Mouse (Mus musculus) kidney, postnatal 0 days (tissue): ENCODE measurements at regions not wholly inside any gene's neighbourhood (a gene's known extent, or its start where the extent isn't known, plus 50 kb on each side); places are given as distances from the start of the nearest gene placed in this dataset.
A peak's percentile ranks its signal among the peaks of the same experiment; 100 is the strongest.

Experiments used
- ATAC-seq: fragments of 200-750 bp; cut with Nextera tagmentation; replicated peaks from 2 replicates; pipeline ENCODE4 v1.8.0; 2017; ENCODE audit warnings: low read depth, moderate number of reproducible peaks, moderate TSS enrichment, moderate library complexity; ENCODE audit not compliant: low FRiP score
- DNase-seq: peaks from one replicate; pipeline ENCODE4 v3.0.0-alpha.2; 2016; ENCODE audit warnings: low spot score
- H3K27ac ChIP-seq: fragments of 300-500 bp; sonication (generic); 2 replicates; pipeline ENCODE4 v1.5.1; 2014; ENCODE audit warnings: mild to moderate bottlenecking
- H3K27me3 ChIP-seq: fragments of 300-500 bp; sonication (generic); 2 replicates; pipeline ENCODE4 v1.6.1; 2014; ENCODE audit warnings: low read length, mixed read lengths; ENCODE audit not compliant: insufficient read depth
- H3K36me3 ChIP-seq: fragments of 300-500 bp; sonication (generic); 2 replicates; pipeline ENCODE4 v1.6.1; 2014; ENCODE audit warnings: low read length, mixed read lengths; ENCODE audit not compliant: insufficient read depth
- H3K4me1 ChIP-seq: fragments of 300-500 bp; sonication (generic); replicated peaks from 2 replicates; pipeline ENCODE4 v1.6.1; 2014; ENCODE audit warnings: antibody characterized with exemption, low read length, mixed read lengths; ENCODE audit not compliant: insufficient read depth
- H3K4me2 ChIP-seq: fragments of 300-500 bp; sonication (generic); 2 replicates; pipeline ENCODE4 v1.6.1; 2014; ENCODE audit warnings: mild to moderate bottlenecking, low read length, moderate library complexity, mixed read lengths
- H3K4me3 ChIP-seq: fragments of 300-500 bp; sonication (generic); replicated peaks from 2 replicates; pipeline ENCODE4 v1.5.1; 2014; ENCODE audit warnings: low read depth, low read length
- H3K9ac ChIP-seq: fragments of 300-500 bp; sonication (generic); 2 replicates; pipeline ENCODE4 v1.6.1; 2014; ENCODE audit warnings: low read depth, low read length
- H3K9me3 ChIP-seq: fragments of 300-500 bp; sonication (generic); replicated peaks from 2 replicates; pipeline ENCODE4 v1.6.1; 2016; ENCODE audit warnings: low read length, inconsistent platforms, mixed read lengths
- CTCF ChIP-seq: IDR thresholded peaks from 2 replicates; pipeline ENCODE4 v1.5.1; 2016; ENCODE audit warnings: antibody characterized with exemption, low read depth, mild to moderate bottlenecking, moderate library complexity
- WGBS: fragments of 180-500 bp; shearing (Covaris S2); extraction: QIAGEN DNeasy Blood & Tissue Kit; methylation state at CpG from one replicate; pipeline ENCODE4 v1.1.7; 2014; 5-methylcytosine and 5-hydroxymethylcytosine counted together

GRCm38 (mm10) chr9:101687226-101687625, 174.4 kb upstream of the 9630041A04Rik start:
- H3K4me1 ChIP-seq = no peaks in the 10 kb centered on the region
- no peak overlapping the region for H3K4me3 ChIP-seq
- no peak for TF ChIP-seq CTCF
- no peak overlapping the region for H3K27ac ChIP-seq
- H3K36me3 ChIP-seq = no peaks in the 10 kb centered on the region
- H3K4me2 ChIP-seq = no peak overlapping the region
- H3K9me3 ChIP-seq = no peaks in the 10 kb centered on the region
- 64% methylated on average over 6 of the region's 6 CpGs for WGBS
- ATAC-seq (no peak), DNase-seq (no peak)
- no peak overlapping the region for H3K9ac ChIP-seq
- H3K27me3 ChIP-seq = no peaks in the 10 kb centered on the region

GRCm38 (mm10) chr9:101677563-101677962, 184.1 kb upstream of the 9630041A04Rik start:
- H3K4me3 ChIP-seq = no peak overlapping the region
- DNase-seq = no peak
- no peak for ATAC-seq
- H3K27me3 ChIP-seq = no peaks in the 10 kb centered on the region
- no peak overlapping the region for H3K27ac ChIP-seq
- H3K9me3 ChIP-seq = no peaks in the 10 kb centered on the region
- H3K4me2 ChIP-seq = no peak overlapping the region
- TF ChIP-seq CTCF = no peak
- WGBS = 81% methylated on average over 2 of the region's 2 CpGs
- H3K4me1 ChIP-seq = no peaks in the 10 kb centered on the region
- no peaks in the 10 kb centered on the region for H3K36me3 ChIP-seq
- H3K9ac ChIP-seq = no peak overlapping the region

- Histone ChIP-seq H3K36me3 (no peaks in the 10 kb centered on the region), H3K4me2 (no peak overlapping the region), H3K27ac (no peak overlapping the region), H3K9me3 (no peaks in the 10 kb centered on the region), H3K4me1 (no peaks in the 10 kb centered on the region), H3K4me3 (no peak overlapping the region), H3K27me3 (no peaks in the 10 kb centered on the region), H3K9ac (no peak overlapping the region)
- ATAC-seq = no peak
- WGBS = 100% methylated on average over 1 of the region's 1 CpGs
- TF ChIP-seq CTCF = no peak
- DNase-seq = no peak
Measured at GRCm38 (mm10) chr9:101670111-101670510, 191.5 kb upstream of the 9630041A04Rik start.

GRCm38 (mm10) chr9:101649816-101650215, 211.8 kb upstream of the 9630041A04Rik start:
- no peaks in the 10 kb centered on the region for H3K9me3 ChIP-seq
- DNase-seq (no peak), ATAC-seq (no peak)
- no peak overlapping the region for H3K27ac ChIP-seq
- WGBS = 52% methylated on average over 5 of the region's 5 CpGs
- TF ChIP-seq CTCF = no peak
- no peak overlapping the region for H3K9ac ChIP-seq
- H3K27me3 ChIP-seq = no peaks in the 10 kb centered on the region
- H3K4me1 ChIP-seq = no peaks in the 10 kb centered on the region
- no peaks in the 10 kb centered on the region for H3K36me3 ChIP-seq
- no peak overlapping the region for H3K4me2 ChIP-seq
- no peak overlapping the region for H3K4me3 ChIP-seq

- Histone ChIP-seq H3K4me1 (no peaks in the 10 kb centered on the region), H3K9ac (no peak overlapping the region), H3K4me2 (no peak overlapping the region), H3K36me3 (no peaks in the 10 kb centered on the region), H3K9me3 (no peaks in the 10 kb centered on the region), H3K4me3 (no peak overlapping the region), H3K27me3 (no peaks in the 10 kb centered on the region), H3K27ac (no peak overlapping the region)
- no peak for TF ChIP-seq CTCF
- DNase-seq = peak; percentile 4
- WGBS = 32% methylated on average over 3 of the region's 3 CpGs
- no peak for ATAC-seq
Measured at GRCm38 (mm10) chr9:101641524-101641923, 220.1 kb upstream of the 9630041A04Rik start.

GRCm38 (mm10) chr9:101640598-101640997, 221.0 kb upstream of the 9630041A04Rik start:
- Histone ChIP-seq H3K4me1 (no peaks in the 10 kb centered on the region), H3K36me3 (no peaks in the 10 kb centered on the region), H3K4me2 (no peak overlapping the region), H3K27me3 (no peaks in the 10 kb centered on the region), H3K9ac (no peak overlapping the region), H3K4me3 (no peak overlapping the region), H3K9me3 (no peaks in the 10 kb centered on the region), H3K27ac (no peak overlapping the region)
- no peak for ATAC-seq
- no peak for TF ChIP-seq CTCF
- no peak for DNase-seq

- no peak for TF ChIP-seq CTCF
Measured at GRCm38 (mm10) chr9:101616261-101616660, 245.4 kb upstream of the 9630041A04Rik start.

More at GRCm38 (mm10) chr9:101616261-101616660, 245.4 kb upstream of the 9630041A04Rik start:
- Histone ChIP-seq H3K4me3 (no peak overlapping the region), H3K27ac (no peak overlapping the region), H3K9ac (no peak overlapping the region), H3K27me3 (no peaks in the 10 kb centered on the region), H3K4me2 (no peak overlapping the region), H3K4me1 (no peaks in the 10 kb centered on the region), H3K36me3 (no peaks in the 10 kb centered on the region), H3K9me3 (no peaks in the 10 kb centered on the region)
- no peak for ATAC-seq
- no peak for DNase-seq
- 79% methylated on average over 2 of the region's 2 CpGs for WGBS
